Mouse (Mus musculus): ENCODE results near the gene Mdm4.

DNA sequence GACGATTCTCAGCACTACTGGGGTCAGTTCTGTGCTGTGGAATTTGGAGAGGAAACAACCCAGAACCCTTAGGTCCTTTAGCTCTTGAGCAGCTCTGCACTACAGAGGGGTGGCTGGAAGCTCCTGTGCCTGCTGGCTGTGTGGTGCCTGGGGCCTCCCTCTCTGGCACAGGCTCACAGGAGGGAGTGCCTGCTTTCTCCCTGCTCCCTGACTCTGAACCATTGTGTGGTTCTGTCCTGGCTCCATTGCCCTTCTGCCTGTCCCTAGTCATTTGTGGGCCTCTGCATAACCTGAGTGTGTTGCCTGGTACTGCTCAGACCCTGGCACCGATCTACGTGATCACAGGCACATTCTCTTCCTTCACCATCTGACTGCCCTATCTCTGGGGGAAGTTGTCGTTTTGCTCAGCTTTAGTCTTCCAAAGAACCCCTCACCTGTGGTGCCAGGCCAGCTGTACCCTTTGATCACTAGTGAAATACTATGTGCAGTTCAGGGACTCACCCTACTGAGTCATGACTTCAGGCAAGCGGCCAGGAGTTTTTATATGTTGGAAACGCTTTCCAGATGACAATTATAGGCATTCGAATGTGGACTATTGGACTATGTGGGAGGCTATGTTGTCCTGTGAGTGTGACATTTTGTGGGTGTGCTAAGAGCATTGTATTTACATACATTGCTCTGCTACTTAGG lies 27.1 kb upstream of the Mdm4 start:
- TF ChIP-seq USF1 (IDR thresholded peaks at IDR 0.05; ENCODE audit: low read depth): no peak
- no peak for TF ChIP-seq POLR2A (IDR thresholded peaks at IDR 0.05; ENCODE audit: insufficient read length, low read depth)

Measured in myocyte (in vitro differentiated cells).